In the genomic region with DNA sequence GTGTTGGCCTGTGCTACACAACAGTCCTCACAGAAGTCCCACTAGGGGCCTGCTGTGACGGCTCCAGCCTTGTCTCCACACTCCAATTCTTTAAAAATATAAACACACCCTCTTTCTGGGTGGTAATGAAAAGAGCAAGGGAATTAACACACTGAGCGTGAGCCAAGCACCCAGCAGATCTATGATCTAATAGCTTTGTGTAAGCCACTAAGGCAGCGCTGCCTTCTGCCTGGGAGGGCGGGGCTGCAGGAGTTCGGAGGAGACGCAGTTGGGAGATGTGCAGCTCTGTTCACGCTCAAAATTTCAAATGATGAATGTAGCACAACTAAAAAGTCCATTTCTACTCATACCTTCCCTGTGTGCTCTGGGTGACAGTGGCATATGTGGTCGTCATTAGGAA, we compare ENCODE assay signal across 26 mouse cellular contexts.
DNase-seq lines count a peak whose midpoint lies in the region; ATAC-seq and TF ChIP-seq lines count a peak whose summit lies in the region.
"Had no signal": no experiment of that assay in that cellular context is flagged by ENCODE, and none has a peak within 500 bp of the region (broad histone marks: within the 10 kb centered on the region; RNA-seq: fewer than 3 reads in every experiment).

No protein-coding gene starts in this region.

- no peaks in the 10 kb centered on the region for H3K36me3 ChIP-seq in embryonic facial prominence, embryonic 15.5 days
- no peaks in the 10 kb centered on the region for H3K36me3 ChIP-seq in embryonic facial prominence, embryonic 10.5 days (replicated peaks)
- 0 out of 2 replicates have a peak, but pooled peaks cover 2% of the 10 kb centered on the region for H3K36me3 ChIP-seq in heart, embryonic 10.5 days
- H3K36me3 ChIP-seq in intestine, postnatal 0 days (ENCODE audit: control insufficient read depth, insufficient read depth): peaks cover 5% of the 10 kb centered on the region; the same call in 1 of the 2 replicates
- H3K36me3 ChIP-seq: embryonic facial prominence, embryonic 12.5 days; hindbrain, embryonic 15.5 days; intestine, embryonic 15.5 days; limb, embryonic 15.5 days; midbrain, embryonic 12.5 days had no signal

- H3K9me3 ChIP-seq in embryonic facial prominence, embryonic 15.5 days (replicated peaks): no peaks in the 10 kb centered on the region
- H3K9me3 ChIP-seq in embryonic facial prominence, embryonic 10.5 days: no peaks in the 10 kb centered on the region
- no peaks in the 10 kb centered on the region for H3K9me3 ChIP-seq in heart, embryonic 10.5 days
- H3K9me3 ChIP-seq in intestine, postnatal 0 days (ENCODE audit: control insufficient read depth): no peaks in the 10 kb centered on the region
- H3K9me3 ChIP-seq: embryonic facial prominence, embryonic 12.5 days; hindbrain, embryonic 15.5 days; intestine, embryonic 15.5 days; limb, embryonic 15.5 days; midbrain, embryonic 12.5 days had no signal

- TF ChIP-seq CTCF in intestine, postnatal 0 days (IDR thresholded peaks at IDR 0.05; ENCODE audit: low read depth): no peak

- no peak for DNase-seq in embryonic facial prominence, embryonic 10.5 days (ENCODE audit: low spot score)
- DNase-seq in heart, embryonic 10.5 days (ENCODE audit: low spot score): no peak
- no peak for DNase-seq in heart, adult 18-20 months
- DNase-seq in testis, postnatal 10 days (ENCODE audit: low spot score): peak; percentile 35
- no peak for DNase-seq in testis, postnatal 14 days (ENCODE audit: low spot score)
- DNase-seq: adrenal gland, adult 8-10 months; cerebellum, adult 18-20 months; cerebellum, postnatal 14 days; heart, postnatal 10 days; kidney, adult 9 months; kidney, postnatal 14 days; left cerebral cortex, postnatal 4 days; lung, embryonic 14.5 days; right cerebral cortex, postnatal 14 days; spleen, adult 18-20 months; thymus, adult 18-20 months; thymus, postnatal 36 days had no signal

- H3K4me1 ChIP-seq in embryonic facial prominence, embryonic 15.5 days: peaks cover 26% of the 10 kb centered on the region
- peaks cover 33% of the 10 kb centered on the region for H3K4me1 ChIP-seq in embryonic facial prominence, embryonic 10.5 days
- H3K4me1 ChIP-seq in heart, embryonic 10.5 days: peaks cover 40% of the 10 kb centered on the region
- no peaks in the 10 kb centered on the region for H3K4me1 ChIP-seq in intestine, postnatal 0 days (replicated peaks; ENCODE audit: control insufficient read depth, insufficient read depth, low read length)

- no peak overlapping the region for H3K27ac ChIP-seq in embryonic facial prominence, embryonic 15.5 days (replicated peaks)
- no peak overlapping the region for H3K27ac ChIP-seq in embryonic facial prominence, embryonic 10.5 days (replicated peaks)
- H3K27ac ChIP-seq in heart, embryonic 10.5 days: peak overlapping the region; percentile 67; the same call in 1 of the 2 replicates
- no peak overlapping the region for H3K27ac ChIP-seq in intestine, postnatal 0 days (ENCODE audit: low read depth, low read length)
- H3K27ac ChIP-seq: embryonic facial prominence, embryonic 12.5 days; hindbrain, embryonic 15.5 days; intestine, embryonic 15.5 days; limb, embryonic 15.5 days; liver, embryonic 14.5 days; midbrain, embryonic 12.5 days had no signal

- H3K27me3 ChIP-seq in embryonic facial prominence, embryonic 15.5 days: no peaks in the 10 kb centered on the region
- no peaks in the 10 kb centered on the region for H3K27me3 ChIP-seq in embryonic facial prominence, embryonic 10.5 days (replicated peaks; ENCODE audit: low read depth, poor library complexity, severe bottlenecking)
- H3K27me3 ChIP-seq in heart, embryonic 10.5 days (ENCODE audit: insufficient read depth, poor library complexity, severe bottlenecking): no peaks in the 10 kb centered on the region
- no peaks in the 10 kb centered on the region for H3K27me3 ChIP-seq in intestine, postnatal 0 days (replicated peaks; ENCODE audit: control insufficient read depth, insufficient read depth, low read length)
- H3K27me3 ChIP-seq: embryonic facial prominence, embryonic 12.5 days; hindbrain, embryonic 15.5 days; intestine, embryonic 15.5 days; limb, embryonic 15.5 days; midbrain, embryonic 12.5 days had no signal

- no peak overlapping the region for H3K4me3 ChIP-seq in embryonic facial prominence, embryonic 15.5 days (replicated peaks)
- H3K4me3 ChIP-seq in embryonic facial prominence, embryonic 10.5 days: no peak overlapping the region
- no peak overlapping the region for H3K4me3 ChIP-seq in heart, embryonic 10.5 days
- H3K4me3 ChIP-seq in intestine, postnatal 0 days (ENCODE audit: low read depth, low read length): no peak overlapping the region
- H3K4me3 ChIP-seq: embryonic facial prominence, embryonic 12.5 days; hindbrain, embryonic 15.5 days; intestine, embryonic 15.5 days; limb, embryonic 15.5 days; midbrain, embryonic 12.5 days had no signal

- no peak overlapping the region for H3K4me2 ChIP-seq in embryonic facial prominence, embryonic 15.5 days (replicated peaks)
- H3K4me2 ChIP-seq in intestine, postnatal 0 days (replicated peaks; ENCODE audit: low read depth): no peak overlapping the region
- H3K4me2 ChIP-seq: embryonic facial prominence, embryonic 12.5 days; hindbrain, embryonic 15.5 days; intestine, embryonic 15.5 days; limb, embryonic 15.5 days; lung, embryonic 14.5 days; midbrain, embryonic 12.5 days had no signal

- H3K9ac ChIP-seq in embryonic facial prominence, embryonic 15.5 days: no peak overlapping the region
- H3K9ac ChIP-seq in intestine, postnatal 0 days (ENCODE audit: low read depth, low read length): no peak overlapping the region
- H3K9ac ChIP-seq: embryonic facial prominence, embryonic 12.5 days; hindbrain, embryonic 15.5 days; intestine, embryonic 15.5 days; limb, embryonic 15.5 days; liver, embryonic 14.5 days; lung, embryonic 14.5 days; midbrain, embryonic 12.5 days had no signal

- 71% methylated on average over 8 of the region's 8 CpGs for WGBS in embryonic facial prominence, embryonic 15.5 days
- WGBS in embryonic facial prominence, embryonic 10.5 days: 86% methylated on average over 8 of the region's 8 CpGs
- 87% methylated on average over 8 of the region's 8 CpGs for WGBS in heart, embryonic 10.5 days
- WGBS in intestine, postnatal 0 days: 70% methylated on average over 8 of the region's 8 CpGs

- 0 out of 2 replicates have a peak, but pooled peaks have one; percentile 5 for ATAC-seq in embryonic facial prominence, embryonic 15.5 days (ENCODE audit: insufficient number of reproducible peaks, low FRiP score, low TSS enrichment, low read depth)
- no peak for ATAC-seq in intestine, postnatal 0 days
- ATAC-seq: activated CD4-positive, CD25-positive, alpha-beta regulatory T cell, adult 4 months had no signal
